Mouse (Mus musculus) kidney, postnatal 0 days (tissue): ENCODE results near the gene Cldnd1. TPM values are rescaled to one million over a fixed set of nuclear protein-coding genes. Genes with fewer than 3 reads are reported as not detected.

Experiments used
- ATAC-seq: fragments of 200-750 bp; cut with Nextera tagmentation; replicated peaks from 2 replicates; pipeline ENCODE4 v1.8.0; 2017; ENCODE audit warnings: low read depth, moderate number of reproducible peaks, moderate TSS enrichment, moderate library complexity; ENCODE audit not compliant: low FRiP score
- DNase-seq: peaks from one replicate; pipeline ENCODE4 v3.0.0-alpha.2; 2016; ENCODE audit warnings: low spot score
- H3K27ac ChIP-seq: fragments of 300-500 bp; sonication (generic); 2 replicates; pipeline ENCODE4 v1.5.1; 2014; ENCODE audit warnings: mild to moderate bottlenecking
- H3K27me3 ChIP-seq: fragments of 300-500 bp; sonication (generic); 2 replicates; pipeline ENCODE4 v1.6.1; 2014; ENCODE audit warnings: low read length, mixed read lengths; ENCODE audit not compliant: insufficient read depth
- H3K36me3 ChIP-seq: fragments of 300-500 bp; sonication (generic); 2 replicates; pipeline ENCODE4 v1.6.1; 2014; ENCODE audit warnings: low read length, mixed read lengths; ENCODE audit not compliant: insufficient read depth
- H3K4me1 ChIP-seq: fragments of 300-500 bp; sonication (generic); replicated peaks from 2 replicates; pipeline ENCODE4 v1.6.1; 2014; ENCODE audit warnings: antibody characterized with exemption, low read length, mixed read lengths; ENCODE audit not compliant: insufficient read depth
- H3K4me2 ChIP-seq: fragments of 300-500 bp; sonication (generic); 2 replicates; pipeline ENCODE4 v1.6.1; 2014; ENCODE audit warnings: mild to moderate bottlenecking, low read length, moderate library complexity, mixed read lengths
- H3K4me3 ChIP-seq: fragments of 300-500 bp; sonication (generic); replicated peaks from 2 replicates; pipeline ENCODE4 v1.5.1; 2014; ENCODE audit warnings: low read depth, low read length
- H3K9ac ChIP-seq: fragments of 300-500 bp; sonication (generic); 2 replicates; pipeline ENCODE4 v1.6.1; 2014; ENCODE audit warnings: low read depth, low read length
- H3K9me3 ChIP-seq: fragments of 300-500 bp; sonication (generic); replicated peaks from 2 replicates; pipeline ENCODE4 v1.6.1; 2016; ENCODE audit warnings: low read length, inconsistent platforms, mixed read lengths
- CTCF ChIP-seq: IDR thresholded peaks from 2 replicates; pipeline ENCODE4 v1.5.1; 2016; ENCODE audit warnings: antibody characterized with exemption, low read depth, mild to moderate bottlenecking, moderate library complexity
- WGBS: fragments of 180-500 bp; shearing (Covaris S2); extraction: QIAGEN DNeasy Blood & Tissue Kit; methylation state at CpG from one replicate; pipeline ENCODE4 v1.1.7; 2014; 5-methylcytosine and 5-hydroxymethylcytosine counted together
- polyA plus RNA-seq: library from polyadenylated mRNA; unstranded; fragments of >200 nt; fragmentation: Nextera tagmentation; extraction: Ambion mirVana; gene quantifications from 2 replicates; pipeline ENCODE4 v1.2.1, GENCODE M21; 2015

Gene Cldnd1
- polyA plus RNA-seq, 1 experiment from 2014 or later: 101 TPM

DNA sequence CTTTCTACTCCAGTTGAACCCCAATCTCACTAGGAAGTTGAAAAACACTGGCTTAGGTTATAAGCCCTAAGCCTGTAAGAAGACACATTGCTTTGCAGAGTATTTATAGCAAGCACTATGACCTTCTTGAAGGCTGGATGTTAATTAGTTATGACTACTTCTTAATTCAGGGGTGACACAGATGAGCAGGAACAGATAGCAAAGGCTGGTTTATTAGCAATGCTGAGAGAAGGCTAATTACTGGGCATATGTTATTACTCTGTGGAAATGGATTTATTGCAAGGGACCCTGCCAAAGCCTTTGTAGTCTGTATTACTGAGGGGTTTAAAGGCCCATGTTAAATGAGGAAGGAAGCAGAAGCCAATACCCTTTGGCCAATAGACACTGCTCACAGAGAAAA, 22.7 kb upstream of the Cldnd1 start:
- no peak for TF ChIP-seq CTCF
- DNase-seq (peak; percentile 33), ATAC-seq (no peak)
- no peak overlapping the region for H3K4me2 ChIP-seq
- H3K4me3 ChIP-seq: no peak overlapping the region
- no peaks in the 10 kb centered on the region for H3K36me3 ChIP-seq
- H3K4me1 ChIP-seq: no peaks in the 10 kb centered on the region
- no peaks in the 10 kb centered on the region for H3K27me3 ChIP-seq
- H3K9me3 ChIP-seq: no peaks in the 10 kb centered on the region
- H3K27ac ChIP-seq: no peak overlapping the region
- H3K9ac ChIP-seq: no peak overlapping the region

DNA sequence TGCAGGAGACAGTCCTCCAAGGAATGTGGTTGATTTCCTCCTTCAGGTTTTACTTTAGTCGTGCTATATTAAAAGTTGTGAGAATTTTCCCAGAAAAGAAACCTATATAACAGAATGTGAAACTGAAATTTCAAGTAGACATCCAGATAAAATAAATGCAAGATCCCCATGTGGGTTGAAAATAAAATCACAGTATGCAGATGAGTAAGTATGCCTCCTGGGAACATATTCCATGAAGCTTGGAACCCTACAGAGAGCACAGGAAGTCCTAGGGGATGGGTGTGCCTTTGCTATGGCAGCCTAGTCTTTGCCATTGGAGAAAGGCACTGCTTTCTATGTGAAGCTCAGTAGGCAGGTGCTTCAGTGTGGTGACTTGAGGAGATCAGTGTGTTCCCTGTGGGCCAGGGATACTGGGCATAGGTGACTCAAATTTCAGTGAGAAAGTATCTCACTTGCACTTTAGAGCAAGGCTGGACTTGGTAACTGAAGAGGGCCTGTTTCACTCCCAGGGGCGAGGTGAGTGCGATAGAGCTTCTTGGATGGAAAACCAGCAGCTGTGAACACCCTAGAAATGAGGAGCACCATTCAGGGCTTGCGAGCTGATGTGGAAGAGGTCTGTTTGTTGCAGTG, 20.3 kb upstream of the Cldnd1 start:
- no peak for TF ChIP-seq CTCF
- 88% methylated on average over 4 of the region's 4 CpGs for WGBS
- H3K9me3 ChIP-seq: no peaks in the 10 kb centered on the region
- no peak overlapping the region for H3K4me3 ChIP-seq
- no peaks in the 10 kb centered on the region for H3K27me3 ChIP-seq
- DNase-seq: no peak
- H3K27ac ChIP-seq: no peak overlapping the region
- no peak overlapping the region for H3K4me2 ChIP-seq
- ATAC-seq: no peak
- no peaks in the 10 kb centered on the region for H3K4me1 ChIP-seq
- no peak overlapping the region for H3K9ac ChIP-seq
- H3K36me3 ChIP-seq: no peaks in the 10 kb centered on the region

DNA sequence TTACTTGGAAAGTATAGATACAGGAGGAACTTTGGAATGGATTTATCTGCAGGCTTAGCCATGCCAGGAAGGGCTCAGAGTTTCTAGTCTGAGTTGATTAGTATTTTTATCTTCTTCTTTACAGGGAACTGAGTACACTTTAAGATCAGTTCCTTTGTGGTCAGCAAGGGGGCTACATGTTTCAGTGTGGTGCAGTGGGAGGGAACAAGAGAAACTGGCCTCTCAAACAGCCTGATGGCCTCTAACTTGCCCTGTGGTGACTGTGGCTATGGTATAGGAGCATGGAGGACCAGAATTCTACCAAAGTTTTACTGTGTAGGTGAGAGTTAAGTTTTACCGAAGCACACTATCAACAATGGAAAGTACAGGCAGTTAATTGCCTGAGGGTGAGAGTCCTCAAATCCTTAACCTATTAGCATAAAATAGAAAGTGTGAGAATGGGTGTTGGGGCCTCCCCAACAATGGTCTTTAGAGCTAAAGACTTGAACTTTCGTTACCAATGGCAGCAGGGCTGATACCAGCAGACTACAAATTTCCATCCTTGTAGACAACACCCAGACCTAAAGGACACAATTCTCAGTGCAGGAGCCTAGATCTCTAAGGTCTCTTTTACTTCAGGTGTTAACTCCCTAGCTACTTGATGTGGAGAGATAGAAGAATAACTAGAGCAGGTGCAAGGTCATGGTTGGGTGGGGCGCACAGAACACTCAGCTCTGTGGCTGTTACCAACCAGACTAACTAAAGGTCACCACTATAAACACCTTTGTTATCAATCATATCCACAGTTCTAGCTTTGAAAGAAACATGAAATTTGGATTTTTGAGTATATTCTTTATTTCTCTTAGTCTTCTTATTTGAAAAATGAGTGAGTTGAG, 18.9 kb upstream of the Cldnd1 start:
- ATAC-seq (no peak), DNase-seq (no peak)
- Histone ChIP-seq H3K4me3 (no peak overlapping the region), H3K27ac (no peak overlapping the region), H3K9me3 (no peaks in the 10 kb centered on the region), H3K27me3 (no peaks in the 10 kb centered on the region), H3K9ac (no peak overlapping the region), H3K36me3 (no peaks in the 10 kb centered on the region), H3K4me1 (no peaks in the 10 kb centered on the region), H3K4me2 (no peak overlapping the region)
- 66% methylated on average over 3 of the region's 3 CpGs for WGBS
- TF ChIP-seq CTCF: no peak

DNA sequence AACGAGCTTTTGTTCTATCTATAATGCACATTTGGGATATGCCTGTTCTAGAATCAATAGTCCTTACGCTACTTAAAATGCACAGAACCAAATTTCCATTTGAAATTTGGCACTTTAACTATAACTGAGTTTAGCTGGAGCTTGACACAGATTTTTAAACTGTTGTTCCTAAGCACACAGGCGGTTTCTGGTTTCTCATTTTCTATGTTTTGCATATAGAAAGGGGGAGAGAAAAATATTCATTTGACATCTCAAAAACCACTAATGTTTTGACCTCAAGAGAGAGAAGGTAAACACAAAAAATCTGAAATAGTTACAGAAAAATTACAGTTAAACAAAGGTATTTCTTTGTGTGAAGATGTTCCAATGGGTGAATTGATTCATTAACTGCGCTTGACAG, 18.2 kb upstream of the Cldnd1 start:
- no peak for TF ChIP-seq CTCF
- no peak overlapping the region for H3K4me2 ChIP-seq
- DNase-seq (no peak), ATAC-seq (no peak)
- no peaks in the 10 kb centered on the region for H3K4me1 ChIP-seq
- no peaks in the 10 kb centered on the region for H3K36me3 ChIP-seq
- WGBS: 73% methylated on average over 4 of the region's 4 CpGs
- no peak overlapping the region for H3K9ac ChIP-seq
- no peak overlapping the region for H3K27ac ChIP-seq
- H3K9me3 ChIP-seq: no peaks in the 10 kb centered on the region
- H3K4me3 ChIP-seq: no peak overlapping the region
- H3K27me3 ChIP-seq: no peaks in the 10 kb centered on the region

DNA sequence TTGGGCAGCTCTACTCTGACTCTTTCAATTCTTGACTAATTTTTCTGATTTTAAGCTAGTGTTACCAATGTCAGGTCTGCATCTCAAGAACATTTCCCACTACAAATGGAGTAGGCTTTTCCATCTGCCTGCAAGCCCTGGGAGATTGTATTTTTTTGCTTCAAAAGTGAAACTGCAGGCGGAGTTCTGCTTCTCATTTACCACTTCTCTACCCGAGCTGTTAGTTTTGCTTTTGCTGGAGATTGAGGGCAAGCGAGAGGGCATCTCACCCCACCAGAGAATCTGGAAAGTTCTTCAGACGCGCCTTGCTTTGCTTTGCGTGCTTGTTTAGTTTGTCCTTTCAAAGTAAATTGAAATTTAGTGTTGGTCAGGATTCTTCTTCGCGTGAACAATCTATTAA, 15.5 kb upstream of the Cldnd1 start:
- 73% methylated on average over 8 of the region's 8 CpGs for whole genome bisulfite sequencing
- DNase-seq (no peak), ATAC-seq (no peak)

DNA sequence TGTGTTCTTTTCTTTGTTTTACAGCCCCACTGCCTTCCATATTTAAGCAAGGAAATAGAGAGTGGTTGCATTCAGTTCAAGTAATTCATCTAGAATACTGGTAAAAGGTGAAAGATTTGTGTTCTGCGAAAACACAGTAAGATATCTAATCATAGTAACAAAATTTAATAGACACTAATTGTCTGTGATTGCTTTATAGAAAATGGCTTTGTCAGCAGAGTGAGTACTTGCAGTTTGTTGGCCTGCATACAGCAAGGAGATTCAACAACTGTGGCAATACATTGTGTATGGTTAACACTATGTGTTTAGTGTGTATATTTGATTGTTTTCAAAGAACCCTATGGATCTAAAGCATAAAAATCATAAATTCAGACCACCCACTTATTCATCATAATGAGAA, 14.6 kb upstream of the Cldnd1 start:
- Histone ChIP-seq H3K4me1 (no peaks in the 10 kb centered on the region), H3K9me3 (no peaks in the 10 kb centered on the region), H3K4me2 (no peak overlapping the region), H3K27ac (no peak overlapping the region), H3K9ac (no peak overlapping the region), H3K27me3 (no peaks in the 10 kb centered on the region), H3K4me3 (no peak overlapping the region), H3K36me3 (no peaks in the 10 kb centered on the region)
- DNase-seq (no peak), ATAC-seq (no peak)
- no peak for TF ChIP-seq CTCF
- WGBS: 92% methylated on average over 1 of the region's 1 CpGs

More for the DNA sequence above, 15.5 kb upstream of the Cldnd1 start:
- H3K27me3 ChIP-seq: no peaks in the 10 kb centered on the region
- TF ChIP-seq CTCF: no peak
- H3K9me3 ChIP-seq: no peaks in the 10 kb centered on the region
- no peaks in the 10 kb centered on the region for H3K36me3 ChIP-seq
- no peak overlapping the region for H3K4me2 ChIP-seq
- H3K9ac ChIP-seq: no peak overlapping the region
- no peak overlapping the region for H3K4me3 ChIP-seq
- no peak overlapping the region for H3K27ac ChIP-seq
- no peaks in the 10 kb centered on the region for H3K4me1 ChIP-seq
